Mouse (Mus musculus) liver, embryonic 14.5 days (tissue): ENCODE measurements at regions not wholly inside any gene's neighbourhood (a gene's known extent, or its start where the extent isn't known, plus 50 kb on each side); places are given as distances from the start of the nearest gene placed in this dataset.

ENCODE experiments used
- CTCF ChIP-seq: IDR thresholded peaks from 2 replicates; pipeline ENCODE4 v1.5.1; 2016; ENCODE audit warnings: antibody characterized with exemption, low read depth, control low read depth
- EP300 ChIP-seq: IDR thresholded peaks from 2 replicates; pipeline ENCODE4 v1.6.1; 2016; ENCODE audit warnings: antibody characterized with exemption, low read depth

DNA sequence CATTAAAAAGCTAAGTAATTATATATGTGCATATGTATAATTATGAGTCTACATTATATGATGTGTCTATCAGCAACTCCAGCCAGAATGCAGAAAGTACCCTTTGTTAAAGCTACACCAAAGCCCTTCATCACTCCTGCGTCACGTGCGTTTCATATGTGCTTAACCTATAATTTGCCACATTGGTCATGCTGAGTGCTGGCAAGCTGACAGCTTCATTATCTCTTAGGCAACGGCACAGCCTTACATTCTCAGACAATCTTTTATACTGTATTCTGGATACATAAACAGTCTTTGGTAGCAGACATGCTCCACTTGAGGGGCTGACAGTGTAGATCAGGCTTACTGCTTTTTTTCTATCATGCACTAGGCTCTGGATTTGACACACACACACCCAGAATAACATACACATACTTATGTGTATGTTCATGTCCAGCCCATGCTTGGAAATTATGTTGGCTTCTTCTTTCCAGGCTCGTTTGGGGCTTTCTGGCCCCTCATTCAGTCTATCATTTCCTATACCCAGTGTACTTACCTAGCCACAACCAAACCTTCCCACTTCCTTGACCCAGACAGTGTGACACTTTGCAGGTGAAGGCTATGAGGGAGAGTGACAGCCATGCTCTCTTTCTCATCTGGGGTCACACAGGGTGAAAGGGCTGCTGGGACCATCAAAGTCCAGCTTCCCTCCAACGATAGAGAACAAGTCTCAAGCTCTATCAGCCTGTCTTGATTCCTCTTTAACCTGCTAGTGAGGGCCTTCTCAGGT lies 692.5 kb upstream of the Intu start:
- TF ChIP-seq EP300 (no peak), CTCF (no peak)
